Mouse (Mus musculus) mesoderm, embryonic 11.5 days (tissue): ENCODE measurements at regions not wholly inside any gene's neighbourhood (a gene's known extent, or its start where the extent isn't known, plus 50 kb on each side); places are given as distances from the start of the nearest gene placed in this dataset.
"Not testable (repeated sequence)": the region's sequence is repeated elsewhere in the genome, so short reads cannot be mapped to it uniquely, and the experiment has no call there.

ENCODE experiments used
- DNase-seq: peaks from one replicate; pipeline ENCODE4 v3.0.0-alpha.2; 2012; ENCODE audit warnings: low read depth, low spot score

GRCm38 (mm10) chr1:99599696-99600489 is 172.7 kb upstream of the Cntnap5b start:
- DNase-seq, result no peak

DNA sequence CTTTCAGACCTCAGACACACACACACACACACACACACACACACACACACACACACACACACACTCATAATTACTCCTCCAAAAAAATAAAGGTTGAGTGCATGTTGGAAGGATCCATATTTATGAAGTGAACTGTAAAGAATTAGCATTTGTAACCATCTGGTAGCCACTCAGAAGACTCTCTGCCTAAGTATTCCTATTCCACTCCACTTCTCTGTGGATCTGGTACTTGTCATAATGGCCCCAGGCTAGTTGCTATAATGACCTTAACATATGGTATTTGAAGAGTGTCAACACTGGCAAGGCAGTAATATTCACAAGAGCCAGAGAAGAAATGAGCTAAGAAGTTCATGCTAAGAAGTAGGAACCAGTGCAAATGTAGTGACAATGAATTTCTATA is 167.4 kb upstream of the Cntnap5b start:
- peak; percentile 30 for DNase-seq

GRCm38 (mm10) chr1:99619221-99619620 is 153.3 kb upstream of the Cntnap5b start:
- no peak for DNase-seq

GRCm38 (mm10) chr1:99630971-99631370 is 141.6 kb upstream of the Cntnap5b start:
- not testable (repeated sequence) for DNase-seq

DNA sequence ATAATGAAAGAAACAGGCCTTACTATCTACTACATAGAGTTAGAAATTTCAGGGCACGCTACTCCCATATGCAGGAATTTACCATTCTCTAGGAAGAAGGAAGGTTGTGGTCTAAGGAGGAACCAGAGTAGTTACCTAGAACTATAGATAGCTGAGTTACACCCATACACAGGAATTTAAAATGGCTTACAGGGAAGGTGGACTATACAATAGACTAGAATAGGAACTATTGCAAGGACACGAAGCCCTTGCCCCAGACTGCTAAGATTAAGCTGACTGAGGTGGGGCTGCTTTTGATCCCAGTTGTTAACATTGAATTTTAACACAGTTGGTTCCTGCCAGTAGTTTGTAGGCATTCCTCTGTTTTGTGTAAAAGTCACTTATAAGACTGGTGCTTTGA is 108.9 kb upstream of the Cntnap5b start:
- no peak for DNase-seq

DNA sequence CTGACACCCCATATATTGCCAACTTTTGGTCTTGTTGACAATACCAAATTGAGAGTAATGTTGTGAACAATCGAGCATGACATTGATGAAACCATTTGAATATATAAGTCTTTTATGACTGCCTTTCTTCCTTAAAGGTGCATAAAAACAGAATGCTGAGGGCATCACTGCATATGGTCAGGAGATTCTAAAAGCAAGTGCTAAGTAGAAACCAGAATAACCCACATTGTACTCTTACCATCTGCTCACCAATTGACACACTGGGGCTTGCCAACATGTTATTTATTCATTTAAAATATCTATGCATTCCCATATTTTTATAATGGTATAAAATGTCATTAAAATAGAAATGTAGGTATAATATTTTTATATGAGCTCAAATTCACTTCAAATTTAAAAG is 92.6 kb upstream of the Cntnap5b start:
- no peak for DNase-seq

DNA sequence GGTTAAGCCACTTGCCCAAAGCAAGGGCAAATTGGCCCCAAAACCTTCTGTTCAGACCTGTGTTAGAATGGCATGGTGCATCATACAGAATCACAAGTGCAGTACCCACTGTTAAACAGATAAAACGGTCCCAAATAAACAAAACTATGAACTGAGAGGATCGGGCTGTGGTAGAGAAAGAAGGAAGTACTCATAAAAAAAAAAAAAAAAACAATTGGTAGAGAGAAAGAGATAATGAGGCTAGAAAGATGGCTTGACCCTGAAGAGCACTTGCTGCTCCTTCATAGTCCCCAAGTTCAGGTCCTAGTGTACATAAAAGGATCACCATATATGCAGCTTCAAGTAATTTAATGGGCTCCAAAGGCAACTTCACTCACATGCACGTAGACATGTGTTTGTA is 75.5 kb upstream of the Cntnap5b start:
- DNase-seq, result no peak

DNA sequence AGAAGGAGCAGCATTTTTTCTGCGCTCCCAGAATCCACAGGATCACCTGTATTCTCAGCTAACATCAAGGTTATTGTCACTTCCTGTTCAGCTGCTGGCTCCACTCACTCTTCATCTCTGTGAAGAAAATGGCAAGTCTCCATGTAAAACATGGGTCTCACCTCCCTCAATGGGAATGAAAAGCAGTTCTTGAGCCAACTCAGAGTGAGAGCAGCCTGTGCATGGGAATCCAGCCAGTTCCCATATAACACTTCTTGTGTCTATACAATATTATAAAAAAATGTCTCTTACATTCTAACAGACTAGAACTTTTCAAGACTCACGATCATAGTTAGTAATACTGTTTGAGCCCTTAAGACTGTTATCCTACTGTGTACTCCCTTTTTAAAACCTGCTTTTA is 57.7 kb upstream of the Cntnap5b start:
- no peak for DNase-seq

DNA sequence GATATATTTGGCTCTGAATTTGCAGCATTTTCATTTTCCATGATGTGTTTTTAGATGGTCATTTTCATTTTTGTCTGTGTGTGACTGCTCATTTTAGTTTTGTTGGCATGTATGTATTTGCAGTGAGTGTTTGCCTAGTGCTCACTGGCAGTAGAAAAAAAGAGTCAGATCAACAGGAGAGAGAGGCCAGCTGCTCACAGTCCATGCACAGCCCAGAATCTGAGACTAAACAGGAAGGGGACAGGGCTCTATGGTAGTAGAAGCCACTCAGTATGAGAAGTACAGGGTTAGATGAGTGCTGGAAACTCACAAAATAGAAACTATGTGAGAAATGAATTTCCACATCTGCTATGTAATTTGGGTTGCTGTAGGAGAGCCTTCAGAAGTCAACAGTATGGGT is 56.3 kb upstream of the Cntnap5b start:
- no peak for DNase-seq
